Mouse (Mus musculus): ENCODE results near the gene Gm28729.

The Gm28729 gene

GRCm38 (mm10) chr9:96450900-96451720 is 74.0 kb downstream of the Gm28729 start:
- ChIA-PET CTCF (interaction anchor here in 1 of 4 experiments (0.7 kb wide), 1 partner anchor 8 kb away, joined by 3 read pairs; no protein-coding TSS in a partner anchor), POLR2A (interaction anchor here in 2 of 4 experiments (0.6 to 1.6 kb wide), 4 partner anchors 8 to 10 kb away, joined by 3 to 5 read pairs (median 4); no protein-coding TSS in a partner anchor)

- POLR2A ChIA-PET, result no interaction called here
- CTCF ChIA-PET, result interaction anchor here in 1 of 4 experiments (0.6 kb wide), 1 partner anchor 98 kb away, joined by 5 read pairs; no protein-coding TSS in a partner anchor
Measured at GRCm38 (mm10) chr9:96449514-96449913, 75.5 kb downstream of the Gm28729 start.

DNA sequence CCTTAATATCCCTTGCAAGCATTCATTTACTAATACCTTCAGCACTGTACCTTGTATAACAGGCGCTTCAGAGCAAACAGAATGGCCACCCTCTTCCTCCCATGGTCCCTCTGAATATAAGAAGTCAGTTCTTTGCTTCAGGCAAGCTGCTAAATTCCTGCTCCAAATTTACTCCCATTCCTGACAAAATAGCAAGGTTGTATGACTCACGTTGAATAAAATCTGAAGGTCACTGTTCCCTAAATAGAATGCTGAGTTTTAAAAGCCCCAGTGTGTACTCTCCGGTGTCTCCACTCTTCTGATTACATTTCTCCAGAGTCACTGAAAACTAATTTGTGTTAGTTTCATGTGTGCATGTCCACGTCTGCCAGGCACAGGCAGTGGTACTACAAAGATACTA is 79.7 kb downstream of the Gm28729 start:
- ChIA-PET POLR2A (no interaction called here), CTCF (interaction anchor here in 2 of 4 experiments (0.5 to 0.7 kb wide), 3 partner anchors 14 to 114 kb away, joined by 3 to 9 read pairs (median 3); no protein-coding TSS in a partner anchor)

GRCm38 (mm10) chr9:96442081-96442480 is 83.0 kb downstream of the Gm28729 start:
- ChIA-PET CTCF (no interaction called here), POLR2A (interaction anchor here in 2 of 4 experiments (0.6 to 1.6 kb wide), 3 partner anchors 10 to 27 kb away, joined by 3 to 5 read pairs (median 3); no protein-coding TSS in a partner anchor)

GRCm38 (mm10) chr9:96438334-96438871 is 86.7 kb downstream of the Gm28729 start:
- ChIA-PET POLR2A (interaction anchor here in 3 of 4 experiments (0.6 to 2.0 kb wide), 24 partner anchors 11 to 350 kb away, joined by 3 to 9 read pairs (median 3); partner anchors contain the start of gene Gk5 (in 2 of the 3)), CTCF (interaction anchor here in 3 of 4 experiments (0.6 to 1.4 kb wide), 4 partner anchors 14 to 602 kb away, joined by 3 to 6 read pairs (median 5); no protein-coding TSS in a partner anchor)

DNA sequence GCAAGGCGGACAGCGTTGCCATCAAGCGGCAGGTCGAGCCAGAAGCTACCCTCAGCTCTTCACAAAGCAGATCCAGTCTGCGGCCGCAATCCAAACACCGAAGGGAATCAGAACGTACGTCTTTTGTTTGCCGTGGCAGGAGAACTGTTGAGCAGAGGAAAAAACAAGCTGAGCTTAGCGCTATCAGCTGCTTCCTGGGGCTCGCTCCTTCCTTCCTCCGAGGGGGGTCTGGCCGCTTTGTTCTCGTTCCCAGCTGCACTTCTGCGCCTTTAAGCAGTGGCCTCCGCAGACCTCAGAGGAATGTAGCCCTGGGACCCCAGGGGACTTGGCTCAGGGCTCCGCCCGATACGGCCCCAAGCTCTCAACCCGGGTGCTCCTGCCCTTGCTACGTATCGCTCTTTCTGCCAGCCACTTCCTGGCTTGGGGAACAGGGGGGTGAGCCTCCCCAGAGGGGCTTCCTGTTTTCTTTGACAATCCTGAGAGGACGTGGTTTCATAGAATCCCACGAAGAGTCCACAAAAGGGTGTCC is 87.2 kb downstream of the Gm28729 start:
- POLR2A ChIA-PET, result interaction anchor here in 3 of 4 experiments (0.6 to 2.0 kb wide), 24 partner anchors 11 to 319 kb away, joined by 3 to 9 read pairs (median 3); partner anchors contain the start of gene Gk5 (in 3 of the 3)

GRCm38 (mm10) chr9:96436901-96437804 is 87.9 kb downstream of the Gm28729 start:
- ChIA-PET POLR2A (interaction anchor here in 3 of 4 experiments (0.6 to 2.0 kb wide), 20 partner anchors 11 to 318 kb away, joined by 3 to 9 read pairs (median 3); partner anchors contain the start of gene Gk5 (in 3 of the 3)), CTCF (interaction anchor here in 1 of 4 experiments (1.3 to 1.4 kb wide), 2 partner anchors 13 to 87 kb away, joined by 3 to 5 read pairs; no protein-coding TSS in a partner anchor)

More for the DNA sequence above, 87.2 kb downstream of the Gm28729 start:
- CTCF ChIA-PET, result interaction anchor here in 3 of 4 experiments (0.6 to 1.4 kb wide), 4 partner anchors 13 to 601 kb away, joined by 3 to 6 read pairs (median 5); no protein-coding TSS in a partner anchor
